Mouse (Mus musculus): ENCODE data around the gene Diaph2. TPM values are rescaled to one million over a fixed set of nuclear protein-coding genes. Genes with fewer than 3 reads are reported as not detected.
A peak's percentile ranks its signal among the peaks of the same experiment; 100 is the strongest.

Gene Diaph2
- 10 to 100 TPM; 20.3 to 26.1 TPM for total RNA-seq (2021)

DNA sequence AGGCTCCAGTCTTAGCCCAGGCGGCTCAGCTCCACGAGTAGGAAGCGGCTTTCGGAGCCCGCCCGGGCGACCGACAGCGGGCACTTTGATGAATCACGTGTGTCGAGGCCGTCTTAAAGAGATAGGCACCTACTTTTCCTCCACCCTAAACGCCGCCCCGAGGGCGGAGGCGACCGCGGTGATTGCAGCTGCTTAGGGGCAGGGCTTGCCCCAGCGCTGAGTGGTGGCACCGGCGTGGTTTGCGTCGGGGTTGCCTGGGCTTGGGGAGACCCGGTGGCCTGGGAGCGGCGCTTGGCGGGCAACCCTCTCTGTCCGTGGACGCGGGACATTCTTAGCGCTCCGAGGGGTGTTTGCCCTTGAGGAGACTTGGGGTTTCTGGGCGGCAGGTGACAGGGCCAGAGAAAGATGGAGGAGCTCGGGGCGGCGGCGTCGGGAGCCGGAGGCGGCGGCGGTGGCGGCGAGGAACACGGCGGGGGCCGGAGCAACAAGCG, at the start of gene Diaph2:
Gene Diaph2, plus strand, starts transcription at position 172 of the 491 bp plus-strand sequence.
- intact Hi-C loops (cut with DNase I) = no loop called here
- peak; percentile 68 to 76 for DNase-seq (ENCODE audit: low spot score in 2 of 2)

DNA sequence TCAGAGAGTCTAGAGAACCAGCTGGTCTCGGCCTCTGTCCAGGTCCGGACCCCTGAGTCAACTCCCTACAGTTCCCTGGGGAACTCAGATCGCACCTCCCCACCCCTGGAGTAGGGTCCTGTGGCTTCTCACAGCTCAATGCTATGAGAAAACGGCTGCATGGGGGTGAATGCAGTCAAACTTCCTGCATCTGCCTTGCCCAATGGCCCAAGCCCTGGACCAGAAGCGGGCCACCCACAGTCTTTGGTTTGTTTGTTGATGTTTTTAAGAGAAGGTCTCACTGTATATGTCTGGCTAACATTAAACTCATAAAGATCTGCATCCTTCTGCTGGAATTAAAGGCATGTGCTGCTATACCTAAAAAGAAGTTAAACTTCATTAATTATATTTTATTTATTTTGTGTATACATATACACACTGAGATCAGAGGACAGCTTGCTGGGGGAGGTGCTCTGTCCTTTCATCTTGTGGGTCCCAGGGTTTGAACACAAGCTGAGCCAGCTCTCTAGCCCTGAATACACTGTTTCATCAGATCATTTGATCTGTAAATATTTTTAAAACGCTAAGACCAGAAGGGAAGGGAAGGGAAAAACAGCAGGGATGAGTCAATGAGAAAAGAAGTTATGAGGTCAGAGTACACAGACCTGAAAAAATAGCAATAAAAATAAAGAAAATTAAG, 47.8 kb upstream of the Diaph2 start:
- no peak for DNase-seq (ENCODE audit: low spot score in 2 of 2)

DNA sequence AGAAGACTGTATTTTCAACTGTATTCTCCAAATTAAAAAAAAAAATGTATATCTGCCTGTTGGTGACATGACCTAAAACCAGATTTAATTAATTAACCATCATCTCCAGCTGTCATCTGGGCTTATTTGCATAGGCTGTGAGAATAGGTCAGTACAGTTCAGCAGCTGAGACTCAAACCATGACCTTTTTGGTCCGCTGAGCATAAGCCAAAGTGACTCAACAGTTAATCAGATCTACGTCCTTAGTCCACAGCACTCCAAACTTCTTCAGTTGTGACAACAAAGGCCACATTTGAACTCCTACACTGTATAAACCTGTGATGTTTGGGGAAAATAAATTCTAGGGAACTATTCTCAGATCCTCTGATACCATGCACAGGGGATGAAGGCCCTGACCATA, 39.9 kb upstream of the Diaph2 start:
- intact Hi-C loops (cut with DNase I) = no loop called here
- no peak for DNase-seq (ENCODE audit: low spot score in 2 of 2)

More for the DNA sequence above, 47.8 kb upstream of the Diaph2 start:
- intact Hi-C loops (cut with DNase I) = no loop called here

DNA sequence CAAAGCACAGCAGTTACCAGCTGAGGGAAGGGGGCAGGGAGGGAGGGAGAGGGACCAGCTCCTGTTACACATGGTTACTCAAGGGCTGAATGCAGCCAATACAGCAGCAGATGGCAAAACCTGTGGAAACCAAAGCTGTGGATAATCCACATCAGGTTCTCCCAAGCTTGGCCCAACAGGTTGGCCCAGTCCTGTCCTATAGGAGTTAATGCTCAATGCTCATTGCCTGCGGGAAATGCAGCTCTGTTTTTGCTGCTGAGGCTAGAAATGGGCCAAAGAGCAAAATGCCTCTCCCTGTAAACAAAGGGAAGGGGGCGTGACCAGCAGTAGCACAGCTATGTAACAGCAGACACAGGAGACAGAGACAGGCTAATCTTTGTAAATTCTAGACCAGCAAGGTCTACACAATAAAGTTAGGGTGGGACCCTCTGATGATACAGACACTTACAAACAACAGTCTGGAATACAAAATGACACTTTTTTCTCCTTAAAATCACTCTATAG, 20.8 kb upstream of the Diaph2 start:
- DNase-seq (ENCODE audit: low spot score in 2 of 2) = no peak
- intact Hi-C loops (cut with DNase I) = no loop called here

DNA sequence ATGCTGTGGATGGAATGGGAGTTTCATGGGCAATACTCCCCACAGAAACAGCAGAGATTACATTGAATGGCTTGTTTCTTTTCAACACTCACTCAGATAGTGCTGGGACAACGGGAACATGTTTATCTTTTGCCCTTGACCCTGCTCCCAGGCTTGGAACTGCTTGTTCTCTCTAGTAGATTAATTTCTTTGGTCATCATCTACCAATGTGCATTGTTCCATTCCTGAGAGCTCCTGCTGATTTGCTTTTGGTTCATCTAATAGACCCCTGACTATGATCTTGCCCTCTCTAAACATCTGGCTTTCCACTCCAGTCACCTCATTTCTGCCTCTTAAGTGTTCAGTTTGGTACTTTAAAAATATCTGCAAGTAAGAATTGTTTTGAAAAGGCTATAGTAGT, 13.0 kb upstream of the Diaph2 start:
- no peak for DNase-seq (ENCODE audit: low spot score in 2 of 2)
- intact Hi-C loops (cut with DNase I) = no loop called here

DNA sequence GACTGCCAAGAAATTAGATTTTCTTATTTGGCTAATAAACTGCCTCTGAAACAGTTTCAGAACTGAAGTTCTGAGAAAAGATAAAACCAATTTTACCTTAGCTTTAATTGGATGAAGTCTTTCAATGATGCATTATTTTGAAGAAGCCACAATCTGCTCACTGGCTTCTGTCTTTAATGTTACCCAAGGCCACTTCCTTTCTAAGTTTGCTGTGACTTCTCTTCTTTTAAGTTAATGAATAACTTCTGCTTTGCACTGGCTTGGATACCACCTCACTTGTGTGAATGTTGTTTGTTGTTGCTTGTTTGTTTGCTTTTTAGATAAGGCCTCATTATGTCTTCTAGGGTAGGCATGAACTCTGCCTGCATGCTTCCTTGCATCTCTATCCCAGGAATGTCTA, 10.3 kb upstream of the Diaph2 start:
- no peak for DNase-seq (ENCODE audit: low spot score in 2 of 2)
- intact Hi-C loops (cut with DNase I) = no loop called here

DNA sequence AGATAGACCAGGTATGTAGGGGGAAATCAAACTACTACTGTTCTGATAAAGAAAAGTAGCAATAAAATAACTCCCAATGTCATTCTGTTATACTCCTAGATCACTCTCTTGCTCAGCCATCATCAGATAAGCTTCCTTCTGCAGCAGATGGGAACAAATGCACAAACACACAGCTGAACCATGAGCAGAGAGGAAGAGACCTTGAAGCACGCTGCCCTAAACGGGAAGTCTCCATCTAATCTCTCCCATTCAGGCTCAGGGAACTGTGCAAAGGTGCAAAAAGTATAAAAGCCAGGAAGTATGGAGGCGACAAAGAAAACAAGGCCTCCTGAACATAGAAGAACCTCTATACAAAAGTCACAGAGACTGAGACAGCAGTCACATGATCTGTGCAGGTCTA, 6.6 kb upstream of the Diaph2 start:
- no peak for DNase-seq (ENCODE audit: low spot score in 2 of 2)
- intact Hi-C loops (cut with DNase I) = no loop called here

DNA sequence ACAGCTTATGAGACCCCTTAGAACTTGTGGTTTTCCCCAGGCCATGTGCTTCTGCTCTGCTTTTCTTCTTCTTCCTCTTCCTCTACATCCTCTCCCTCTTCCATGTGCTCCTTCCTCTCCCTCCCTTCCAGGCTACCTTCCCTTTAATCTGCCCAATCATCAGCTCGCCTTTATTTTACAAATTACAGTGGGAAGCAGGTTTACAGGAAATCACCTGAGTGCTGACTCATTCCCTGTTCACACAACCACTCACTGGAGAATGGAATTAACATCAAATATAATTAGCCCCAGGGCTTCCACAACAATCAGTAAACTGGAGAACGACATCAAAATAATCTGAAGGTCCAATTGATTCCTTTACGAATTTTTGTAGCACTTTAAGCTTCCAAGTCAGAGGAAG, 3.6 kb upstream of the Diaph2 start:
- intact Hi-C loops (cut with DNase I) = no loop called here
- no peak for DNase-seq (ENCODE audit: low spot score in 2 of 2)

DNA sequence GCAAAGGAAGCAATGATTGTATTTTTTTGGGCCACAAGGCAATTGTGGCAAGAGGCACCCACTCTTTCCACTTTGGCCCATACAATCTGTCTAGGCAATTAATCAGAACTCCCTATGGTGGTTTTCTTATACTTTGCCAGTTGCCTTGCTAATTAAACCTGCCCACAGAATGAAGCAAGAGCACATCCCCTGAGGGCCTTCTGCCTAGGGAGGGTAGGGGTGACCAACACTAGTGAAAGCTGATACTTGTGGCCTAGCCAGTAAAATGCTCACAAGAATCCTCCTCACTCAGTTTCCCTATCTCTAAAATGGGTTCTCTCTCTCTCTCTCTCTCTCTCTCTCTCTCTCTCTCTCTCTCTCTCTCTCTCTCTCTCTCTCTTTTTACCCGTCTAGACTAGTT, 440 bp upstream of the Diaph2 start:
- no peak for DNase-seq (ENCODE audit: low spot score in 2 of 2)
- intact Hi-C loops (cut with DNase I) = no loop called here

DNA sequence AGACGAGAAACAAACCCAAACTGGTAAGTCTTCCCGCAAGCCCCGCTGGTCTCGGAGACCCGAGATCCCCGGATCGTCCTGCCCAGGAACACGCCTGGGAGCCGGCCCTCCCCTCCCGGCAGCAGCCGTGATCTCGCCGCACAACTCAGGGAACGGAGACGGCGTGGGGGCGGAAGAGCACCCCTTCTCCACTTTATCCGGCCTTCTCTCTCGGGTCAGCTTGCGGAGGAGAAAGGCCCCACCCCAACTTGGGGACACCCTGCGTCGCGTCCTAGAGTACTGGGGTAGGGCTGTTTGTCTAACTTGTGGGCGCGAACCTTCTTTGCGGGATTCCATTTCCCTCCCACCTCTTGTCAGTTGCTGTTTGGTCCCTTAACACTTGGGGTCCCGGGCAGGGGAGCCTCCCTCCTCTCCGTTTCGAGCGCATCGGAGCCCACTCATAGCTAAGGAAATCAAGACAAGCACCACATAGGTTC, 590 bp downstream of the Diaph2 start:
- intact Hi-C loops (cut with DNase I) = no loop called here
- peak in 1 of 2 experiments; percentile 33 for DNase-seq (ENCODE audit: low spot score in 2 of 2)

DNA sequence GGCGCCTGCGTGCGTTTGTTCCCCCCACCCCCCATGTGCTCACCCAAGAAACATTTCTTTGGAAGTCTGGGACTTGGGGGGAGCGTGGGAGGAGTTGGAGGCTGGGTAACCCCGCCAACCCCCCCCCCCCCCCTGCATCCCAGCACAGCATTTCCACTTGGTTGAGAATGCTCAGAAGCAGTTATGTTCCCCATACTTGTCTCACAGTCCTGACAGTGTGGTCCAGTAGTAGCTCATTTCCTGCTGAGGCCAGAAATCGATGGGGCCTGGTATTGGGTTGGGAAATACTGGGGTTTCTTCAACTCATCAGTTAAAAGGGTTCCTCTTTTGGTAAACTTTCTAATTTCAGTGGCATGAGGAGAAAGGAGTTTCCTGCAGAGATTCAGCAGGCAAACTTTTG, 1.1 kb downstream of the Diaph2 start:
- no peak for DNase-seq (ENCODE audit: low spot score in 2 of 2)
- intact Hi-C loops (cut with DNase I) = no loop called here

DNA sequence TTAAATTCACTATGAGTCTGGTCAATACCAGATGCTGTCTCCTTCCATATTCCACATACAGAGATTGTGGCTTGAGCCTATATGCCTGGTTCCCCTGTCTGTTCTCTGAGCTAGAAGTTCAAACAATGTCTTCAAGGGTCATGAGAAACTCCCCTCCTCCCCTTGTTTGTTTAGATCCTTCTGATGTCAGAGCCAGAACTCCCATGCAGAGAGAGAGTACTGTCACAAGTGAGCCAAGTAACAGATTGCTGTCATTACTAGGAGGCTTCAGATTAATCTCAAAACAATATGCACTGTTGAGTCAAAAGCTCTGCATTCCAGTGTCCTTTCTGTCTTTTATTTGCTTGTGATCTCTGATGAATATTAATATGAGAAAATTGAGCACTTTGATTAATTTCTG, 7.1 kb downstream of the Diaph2 start:
- DNase-seq (ENCODE audit: low spot score in 2 of 2) = no peak
- intact Hi-C loops (cut with DNase I) = no loop called here

DNA sequence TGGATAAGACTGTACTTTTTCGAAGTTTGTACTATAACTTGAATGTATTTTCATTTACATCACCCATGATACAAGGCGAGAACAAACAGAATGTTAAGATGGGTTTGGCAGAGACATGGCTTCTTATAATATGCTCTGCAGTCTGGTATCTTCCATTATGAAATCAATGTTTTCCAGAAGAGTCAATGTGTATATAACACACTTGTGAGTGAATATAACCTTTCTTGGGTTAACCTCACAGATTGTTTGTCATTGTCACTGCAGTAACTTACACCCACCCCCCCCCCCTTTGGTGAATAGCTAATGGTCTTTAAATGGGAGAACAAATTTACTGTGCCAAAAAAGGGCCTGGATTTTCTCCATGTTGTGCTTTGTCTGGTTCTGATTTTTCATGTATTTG, 13.1 kb downstream of the Diaph2 start:
- no peak for DNase-seq (ENCODE audit: low spot score in 2 of 2)
- intact Hi-C loops (cut with DNase I) = no loop called here

DNA sequence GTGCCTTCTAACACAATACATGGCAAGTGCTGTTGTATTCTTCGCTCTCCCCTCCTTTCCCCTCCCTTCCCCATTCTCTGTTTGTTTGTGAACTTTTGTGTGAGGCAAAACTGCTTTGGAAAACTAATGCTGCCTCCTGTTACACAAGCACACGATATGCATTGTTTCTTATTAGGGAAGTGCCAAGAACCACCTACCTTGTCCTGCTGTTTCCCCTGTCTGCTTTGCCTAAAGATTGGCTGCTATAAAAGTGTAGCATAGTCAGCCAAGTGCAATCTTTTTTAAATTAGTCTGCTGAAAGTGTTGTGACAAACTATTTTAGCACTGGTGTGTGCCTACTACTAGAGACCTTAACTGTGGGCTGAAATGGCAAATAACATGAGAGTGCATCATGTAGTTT, 15.8 kb downstream of the Diaph2 start:
- DNase-seq (ENCODE audit: low spot score in 2 of 2) = peak in 1 of 2 experiments; percentile 42
- intact Hi-C loops (cut with DNase I) = no loop called here

DNA sequence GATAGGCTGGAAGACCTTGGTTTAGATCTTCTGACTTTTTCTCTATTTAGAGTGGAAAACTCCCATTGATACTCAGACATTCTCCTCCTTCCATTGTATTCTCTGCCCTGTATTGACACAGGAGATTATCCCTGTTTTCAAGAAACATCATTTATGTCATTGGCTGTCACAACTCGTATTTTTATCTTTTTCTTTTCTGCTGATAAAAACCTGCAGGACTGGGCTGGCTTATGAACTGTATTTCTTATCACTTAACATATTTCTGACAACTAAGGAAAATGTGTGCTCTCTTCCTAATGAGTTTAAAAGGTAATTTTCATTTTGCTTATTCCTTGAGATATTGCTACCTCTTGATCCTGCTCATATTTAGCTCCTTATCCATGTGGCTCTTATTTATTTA, 17.3 kb downstream of the Diaph2 start:
- intact Hi-C loops (cut with DNase I) = no loop called here
- no peak for DNase-seq (ENCODE audit: low spot score in 2 of 2)

DNA sequence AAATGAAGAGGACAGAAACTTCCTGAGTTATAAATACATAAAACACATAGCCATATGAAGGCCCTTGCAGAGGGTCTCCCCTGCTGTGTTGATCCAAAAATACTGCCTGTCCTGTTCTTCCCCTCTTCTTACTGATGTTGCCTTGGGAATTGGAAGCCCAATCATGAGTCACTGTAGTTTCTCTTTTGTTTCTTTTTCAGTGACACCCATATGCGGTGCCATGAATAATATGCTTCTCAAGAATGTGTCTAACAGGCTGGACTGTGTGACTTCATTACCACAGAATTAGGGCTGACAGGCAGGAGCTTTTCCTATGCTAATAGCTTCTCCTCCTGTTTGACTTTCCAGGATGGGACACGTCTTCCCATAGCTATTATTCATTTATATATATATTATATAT, 21.1 kb downstream of the Diaph2 start:
- no peak for DNase-seq (ENCODE audit: low spot score in 2 of 2)
- intact Hi-C loops (cut with DNase I) = no loop called here

DNA sequence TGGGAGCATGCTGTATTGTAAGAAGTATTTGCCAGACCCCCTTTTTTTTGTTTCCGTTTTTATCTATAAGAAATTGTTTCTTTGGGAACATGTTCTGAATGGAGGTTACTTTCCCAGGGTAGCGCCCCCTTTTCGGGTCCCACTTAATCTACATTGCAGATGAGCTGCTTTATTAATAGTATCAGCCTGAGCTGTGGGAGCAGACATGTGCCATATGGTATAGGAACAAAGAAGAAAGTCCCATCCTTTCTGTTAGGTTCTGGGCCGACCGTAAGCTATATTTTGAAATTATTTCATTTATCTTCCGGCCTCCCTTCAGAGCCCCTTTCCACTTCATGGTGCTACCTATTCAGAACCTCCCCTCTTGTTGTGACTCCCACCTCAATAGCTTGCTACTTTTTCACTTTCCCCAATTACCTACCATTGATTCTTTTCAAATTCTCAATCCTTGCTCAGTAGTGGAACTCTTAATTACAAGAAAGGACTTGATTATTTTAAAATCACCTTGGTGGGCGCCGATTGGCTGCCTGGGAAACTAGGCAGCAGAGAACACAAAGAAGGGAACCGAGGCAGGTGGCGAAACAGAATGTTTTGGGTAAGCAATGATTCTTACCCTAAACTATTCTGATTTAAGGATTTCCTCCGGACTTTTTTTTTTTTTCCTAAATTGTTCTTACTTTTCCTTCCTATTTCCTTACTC, 24.2 kb downstream of the Diaph2 start:
- no peak for DNase-seq (ENCODE audit: low spot score in 2 of 2)
- intact Hi-C loops (cut with DNase I) = no loop called here

DNA sequence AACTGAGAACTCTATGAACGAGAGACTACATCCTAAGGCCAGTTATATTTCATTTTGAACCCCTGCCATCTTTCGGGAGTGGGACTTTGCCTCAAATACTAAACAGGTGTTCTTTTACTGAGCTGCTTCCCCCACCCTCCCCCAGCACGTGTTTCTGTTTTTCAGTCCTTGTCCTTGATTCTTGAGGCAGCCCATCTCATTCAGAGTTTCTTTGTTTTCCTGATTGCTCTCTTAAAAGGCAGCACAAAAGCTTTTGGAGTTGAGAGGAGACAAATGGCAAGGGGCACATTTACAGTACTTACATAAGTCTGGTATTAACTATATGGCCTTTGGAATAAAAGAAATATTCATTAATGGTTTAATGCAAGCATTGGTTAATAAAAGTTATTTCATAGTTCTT, 24.9 kb downstream of the Diaph2 start:
- intact Hi-C loops (cut with DNase I) = no loop called here
- DNase-seq (ENCODE audit: low spot score in 2 of 2) = no peak

DNA sequence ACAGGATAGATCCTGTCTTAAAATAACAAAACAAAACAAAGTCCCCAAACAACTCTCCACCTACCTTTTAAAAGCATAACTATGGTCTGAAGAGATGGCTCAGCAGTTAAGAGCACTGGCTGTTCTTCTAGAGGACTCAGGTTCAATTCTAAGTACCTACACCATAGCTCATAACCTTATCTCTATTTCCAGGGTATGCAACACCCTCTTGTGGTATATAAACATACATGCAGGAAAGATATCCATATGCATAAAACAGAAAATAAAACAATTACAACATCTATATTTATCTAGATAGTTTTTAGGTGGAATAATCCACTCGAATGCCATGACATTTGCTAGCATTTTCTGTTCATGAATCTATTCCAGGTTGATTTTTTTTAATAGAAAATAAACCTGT, 27.2 kb downstream of the Diaph2 start:
- DNase-seq (ENCODE audit: low spot score in 2 of 2) = no peak
- intact Hi-C loops (cut with DNase I) = no loop called here

DNA sequence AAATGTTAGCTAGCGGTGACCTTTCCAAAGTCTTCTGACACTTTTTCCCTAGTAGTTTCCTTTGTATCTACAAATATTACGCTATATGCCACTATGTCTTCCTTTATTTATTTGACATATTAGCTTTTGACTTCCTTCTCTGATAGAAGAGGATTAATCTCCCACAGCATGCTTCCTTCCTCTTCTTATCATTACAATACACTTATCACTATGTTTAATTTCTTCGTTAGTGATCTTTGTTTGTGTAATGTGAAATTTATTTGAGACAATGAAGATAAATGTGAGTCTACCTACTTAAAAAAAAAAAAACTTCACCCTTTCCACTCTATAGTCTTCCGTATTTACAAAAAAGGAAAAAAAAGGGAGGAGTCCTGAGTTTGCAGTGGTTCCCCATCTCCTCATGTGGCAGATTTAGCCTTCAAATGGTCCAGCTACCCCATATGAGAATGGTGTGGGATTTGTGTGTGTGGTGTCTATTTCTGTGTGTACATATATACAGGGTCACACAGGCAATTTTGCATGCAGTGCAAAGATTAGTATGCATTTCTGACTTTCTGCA, 27.9 kb downstream of the Diaph2 start:
- intact Hi-C loops (cut with DNase I) = no loop called here
- DNase-seq (ENCODE audit: low spot score in 2 of 2) = no peak

DNA sequence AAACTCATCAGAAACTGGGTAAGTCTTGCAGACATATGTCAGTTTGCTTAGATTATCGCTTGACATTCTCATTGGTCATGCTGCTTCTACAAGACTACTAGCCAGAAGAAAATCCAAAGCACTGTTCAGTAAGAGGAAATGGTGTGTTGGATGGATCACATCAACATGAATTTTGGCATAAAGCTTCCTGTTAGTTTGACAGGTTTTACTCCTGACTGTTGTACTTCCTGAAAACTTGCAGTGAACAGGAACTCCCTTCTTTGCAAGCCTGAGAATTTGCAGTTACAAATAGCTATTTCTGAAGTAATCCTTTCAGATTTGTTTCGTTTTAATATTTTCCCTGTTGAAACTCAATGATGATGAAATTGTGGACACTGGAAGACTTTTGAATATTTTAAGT, 32.3 kb downstream of the Diaph2 start:
- intact Hi-C loops (cut with DNase I) = no loop called here
- no peak for DNase-seq (ENCODE audit: low spot score in 2 of 2)
